Mouse (Mus musculus) limb, embryonic 15.5 days (tissue): ENCODE measurements around the gene Ranbp6. TPM values are rescaled to one million over a fixed set of nuclear protein-coding genes. Genes with fewer than 3 reads are reported as not detected.
A peak's percentile ranks its signal among the peaks of the same experiment; 100 is the strongest.

Source experiments
- ATAC-seq: fragments of 200-750 bp; cut with Nextera tagmentation; 2 replicates; pipeline ENCODE4 v1.8.0; 2017; ENCODE audit warnings: low read depth, moderate TSS enrichment; ENCODE audit not compliant: insufficient number of reproducible peaks, low FRiP score, low TSS enrichment
- H3K27ac ChIP-seq: fragments of 300-500 bp; sonication (generic); 2 replicates; pipeline ENCODE4 v1.5.1; 2015; ENCODE audit warnings: moderate library complexity, mild to moderate bottlenecking, inconsistent platforms
- H3K27me3 ChIP-seq: fragments of 300-500 bp; sonication (generic); 2 replicates; pipeline ENCODE4 v1.6.1; 2015; ENCODE audit warnings: inconsistent platforms
- H3K36me3 ChIP-seq: fragments of 300-500 bp; sonication (generic); 2 replicates; pipeline ENCODE4 v1.6.1; 2015; ENCODE audit warnings: inconsistent platforms
- H3K4me1 ChIP-seq: fragments of 300-500 bp; sonication (generic); 2 replicates; pipeline ENCODE4 v1.6.1; 2015; ENCODE audit warnings: inconsistent platforms
- H3K4me2 ChIP-seq: fragments of 300-500 bp; sonication (generic); 2 replicates; pipeline ENCODE4 v1.6.1; 2015; ENCODE audit warnings: mild to moderate bottlenecking, inconsistent platforms
- H3K4me3 ChIP-seq: fragments of 300-500 bp; sonication (generic); 2 replicates; pipeline ENCODE4 v1.5.1; 2015; ENCODE audit warnings: mild to moderate bottlenecking, inconsistent platforms
- H3K9ac ChIP-seq: fragments of 300-500 bp; sonication (generic); 2 replicates; pipeline ENCODE4 v1.6.1; 2015; ENCODE audit warnings: inconsistent platforms
- H3K9me3 ChIP-seq: fragments of 300-500 bp; sonication (generic); 2 replicates; pipeline ENCODE4 v1.6.1; 2016; ENCODE audit warnings: inconsistent platforms
- WGBS: fragments of 180-500 bp; shearing (Covaris S2); methylation state at CpG from one replicate; pipeline ENCODE4 v1.1.7; 2015; 5-methylcytosine and 5-hydroxymethylcytosine counted together
- polyA plus RNA-seq: library from polyadenylated mRNA; unstranded; fragments of >200 nt; fragmentation: Nextera tagmentation; extraction: Ambion mirVana; gene quantifications from 2 replicates; pipeline ENCODE4 v1.2.1, GENCODE M21; 2015

Gene Ranbp6
- polyA plus RNA-seq, 1 experiment from 2014 or later: 17.3 TPM

GRCm38 (mm10) chr19:29805101-29805916, 7.5 kb downstream of the Ranbp6 start:
- H3K27me3 ChIP-seq: no peaks in the 10 kb centered on the region
- peak overlapping the region; percentile 75 for H3K4me2 ChIP-seq
- H3K4me3 ChIP-seq: peak overlapping the region; percentile 88
- peaks cover 13% of the 10 kb centered on the region for H3K36me3 ChIP-seq
- WGBS: under 1% methylated on average over 60 of the region's 72 CpGs
- peak overlapping the region; percentile 96 for H3K27ac ChIP-seq
- peak; percentile 66 for ATAC-seq
- H3K4me1 ChIP-seq: peaks cover 7% of the 10 kb centered on the region
- H3K9me3 ChIP-seq: no peaks in the 10 kb centered on the region
- H3K9ac ChIP-seq: peak overlapping the region; percentile 87

GRCm38 (mm10) chr19:29803946-29804345, 8.8 kb downstream of the Ranbp6 start:
- peaks cover 7% of the 10 kb centered on the region for H3K4me1 ChIP-seq
- no peak overlapping the region for H3K9ac ChIP-seq
- 18% methylated on average over 3 of the region's 3 CpGs for WGBS
- H3K9me3 ChIP-seq: no peaks in the 10 kb centered on the region
- ATAC-seq: no peak
- peak overlapping the region; percentile 19; the same call in 1 of the 2 replicates for H3K4me3 ChIP-seq
- peak overlapping the region; percentile 34 for H3K4me2 ChIP-seq
- no peak overlapping the region for H3K27ac ChIP-seq
- no peaks in the 10 kb centered on the region for H3K36me3 ChIP-seq
- no peaks in the 10 kb centered on the region for H3K27me3 ChIP-seq

- H3K36me3 ChIP-seq: no peaks in the 10 kb centered on the region
- 80% methylated on average over 3 of the region's 3 CpGs for WGBS
- no peaks in the 10 kb centered on the region for H3K27me3 ChIP-seq
- no peak overlapping the region for H3K9ac ChIP-seq
- no peak overlapping the region for H3K4me2 ChIP-seq
- H3K9me3 ChIP-seq: no peaks in the 10 kb centered on the region
- no peak overlapping the region for H3K27ac ChIP-seq
- no peaks in the 10 kb centered on the region for H3K4me1 ChIP-seq
- ATAC-seq: no peak
- no peak overlapping the region for H3K4me3 ChIP-seq
These were observed 15.4 kb downstream of the Ranbp6 start for GRCm38 (mm10) chr19:29797371-29797770.

GRCm38 (mm10) chr19:29787997-29788396, 24.8 kb downstream of the Ranbp6 start:
- H3K4me2 ChIP-seq: no peak overlapping the region
- ATAC-seq: no peak
- peaks cover 3% of the 10 kb centered on the region for H3K36me3 ChIP-seq

GRCm38 (mm10) chr19:29782914-29783313, 29.9 kb downstream of the Ranbp6 start:
- Histone ChIP-seq H3K27ac (no peak overlapping the region), H3K4me2 (no peak overlapping the region), H3K9me3 (no peaks in the 10 kb centered on the region), H3K36me3 (peaks cover 3% of the 10 kb centered on the region), H3K4me3 (no peak overlapping the region), H3K9ac (no peak overlapping the region), H3K4me1 (no peaks in the 10 kb centered on the region), H3K27me3 (no peaks in the 10 kb centered on the region)
- ATAC-seq: no peak
- 82% methylated on average over 2 of the region's 2 CpGs for WGBS

More at GRCm38 (mm10) chr19:29787997-29788396, 24.8 kb downstream of the Ranbp6 start:
- H3K9ac ChIP-seq: no peak overlapping the region
- H3K4me1 ChIP-seq: no peaks in the 10 kb centered on the region
- no peaks in the 10 kb centered on the region for H3K9me3 ChIP-seq
- H3K27ac ChIP-seq: no peak overlapping the region
- no peak overlapping the region for H3K4me3 ChIP-seq
- H3K27me3 ChIP-seq: no peaks in the 10 kb centered on the region

Other genes starting within 250 kb of the Ranbp6 start
- 16.9 and 21.5 TPM in 2 replicates for gene Ermp1, start 164.6 kb downstream of the Ranbp6 start, polyA plus RNA-seq
- 1.6 and 1.7 TPM in 2 replicates for gene Mlana, start 115.2 kb downstream of the Ranbp6 start, polyA plus RNA-seq
- gene 9930021J03Rik, start 7.0 kb downstream of the Ranbp6 start, polyA plus RNA-seq: 4.2 and 5.0 TPM in 2 replicates
- 7.3 and 9.2 TPM in 2 replicates for gene Il33, start 112.1 kb upstream of the Ranbp6 start, polyA plus RNA-seq
- not detected in 2 replicates for gene Trpd52l3, start 190.8 kb upstream of the Ranbp6 start, polyA plus RNA-seq
- gene Uhrf2, start 217.5 kb upstream of the Ranbp6 start, polyA plus RNA-seq: 44.5 and 60.6 TPM in 2 replicates